Mouse (Mus musculus) ES-Bruce4 (cell line): ENCODE data around the gene Plcd3.

ENCODE experiments used
- EP300 ChIP-seq: IDR thresholded peaks from 2 replicates; pipeline ENCODE4 v1.6.1; 2011; ENCODE audit warnings: low read depth, low read length; ENCODE audit not compliant: insufficient read depth
- POLR2A ChIP-seq: IDR thresholded peaks from one replicate; pipeline ENCODE4 v1.8.1; 2011; ENCODE audit warnings: low read length; ENCODE audit not compliant: insufficient read depth

DNA sequence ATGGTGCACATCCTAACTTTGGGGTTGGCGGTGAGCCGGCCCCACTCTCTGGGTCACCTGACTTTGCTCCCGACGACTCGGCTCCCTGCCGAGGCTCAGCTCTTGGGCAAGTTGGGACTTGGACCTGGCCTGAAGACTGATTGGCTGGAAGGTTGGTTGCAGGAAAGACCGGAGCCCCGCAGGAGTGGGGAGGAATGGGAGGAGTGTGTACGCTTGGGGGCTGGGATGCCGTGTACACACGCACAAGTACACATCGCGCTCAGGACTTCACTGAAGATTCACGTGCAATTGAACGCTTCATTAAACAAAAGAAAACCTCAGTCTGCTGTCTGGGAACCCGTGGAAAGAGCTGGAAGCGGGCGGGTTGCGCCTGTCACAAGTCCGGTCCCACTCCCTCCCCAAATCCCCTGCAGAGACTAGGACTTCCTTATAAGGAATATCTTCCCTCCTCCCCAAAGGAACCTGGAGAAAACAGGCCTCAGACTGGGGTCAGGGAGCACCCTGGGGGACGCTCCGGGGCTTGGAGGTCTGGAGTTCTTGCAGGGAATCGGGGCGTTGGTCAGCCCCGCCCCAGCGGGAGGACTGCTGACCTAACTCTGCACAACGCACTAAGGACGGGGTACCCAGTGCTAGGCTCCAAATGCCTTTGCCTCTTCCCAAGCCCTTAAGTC is 10.6 kb upstream of the Plcd3 start:
- peak; percentile 47 for TF ChIP-seq EP300
- TF ChIP-seq POLR2A, result peak; percentile 10
